8 mouse cellular contexts compared by ENCODE assay signal in genomic region chr13:35905378-35905777, GRCm38 (mm10). TPM values are rescaled to one million over a fixed set of nuclear protein-coding genes. Genes with fewer than 3 reads are reported as not detected.
DNase-seq lines count a peak whose midpoint lies in the region; ATAC-seq and TF ChIP-seq lines count a peak whose summit lies in the region.

No protein-coding gene starts in this region.

- peak overlapping the region; percentile 54 for H3K4me3 ChIP-seq in liver, adult 2 months (ENCODE audit: insufficient read depth, low read depth, low read length)
- peak overlapping the region; percentile 55 for H3K4me3 ChIP-seq in embryonic facial prominence, embryonic 11.5 days (ENCODE audit: low read depth, low read length)
- peak overlapping the region; percentile 58 for H3K4me3 ChIP-seq in hindbrain, embryonic 11.5 days (ENCODE audit: low read depth, low read length)
- peak overlapping the region; percentile 71 for H3K4me3 ChIP-seq in liver, postnatal 0 days (ENCODE audit: low read depth, low read length)

- H3K9me3 ChIP-seq in embryonic facial prominence, embryonic 11.5 days (replicated peaks; ENCODE audit: control insufficient read depth, low read length): no peaks in the 10 kb centered on the region
- H3K9me3 ChIP-seq in hindbrain, embryonic 11.5 days (ENCODE audit: control insufficient read depth, low read length): no peaks in the 10 kb centered on the region
- no peaks in the 10 kb centered on the region for H3K9me3 ChIP-seq in liver, postnatal 0 days (ENCODE audit: low read length)

- no peak for ATAC-seq in embryonic facial prominence, embryonic 11.5 days (replicated peaks; ENCODE audit: insufficient number of reproducible peaks, low FRiP score, low TSS enrichment, low read depth)
- ATAC-seq in hindbrain, embryonic 11.5 days (ENCODE audit: low FRiP score): no peak
- ATAC-seq in liver, postnatal 0 days: no peak

- WGBS in liver, adult 2 months: under 1% methylated on average over 13 of the region's 13 CpGs
- 3% methylated on average over 13 of the region's 13 CpGs for WGBS in embryonic facial prominence, embryonic 11.5 days
- 3% methylated on average over 13 of the region's 13 CpGs for WGBS in hindbrain, embryonic 11.5 days
- WGBS in liver, postnatal 0 days (ENCODE audit: insufficient replicate concordance): under 1% methylated on average over 13 of the region's 13 CpGs

- H3K9ac ChIP-seq in liver, adult 2 months (ENCODE audit: low read depth, low read length): peak overlapping the region; percentile 59; the same call in 1 of the 2 replicates
- peak overlapping the region; percentile 64 for H3K9ac ChIP-seq in embryonic facial prominence, embryonic 11.5 days (replicated peaks; ENCODE audit: low read length)
- peak overlapping the region; percentile 21; the same call in 1 of the 2 replicates for H3K9ac ChIP-seq in hindbrain, embryonic 11.5 days (ENCODE audit: low read depth, low read length)
- H3K9ac ChIP-seq in liver, postnatal 0 days (replicated peaks): peak overlapping the region; percentile 52

- no peaks in the 10 kb centered on the region for H3K79me2 ChIP-seq in liver, adult 2 months (ENCODE audit: control insufficient read depth, insufficient read depth, low read length)

- no peak for DNase-seq in liver, adult 2 months (ENCODE audit: extremely low read depth, low read depth, low spot score)
- DNase-seq in liver: no peak
- peak; percentile 28 for DNase-seq in embryonic facial prominence, embryonic 11.5 days (ENCODE audit: low spot score)
- DNase-seq in hindbrain, embryonic 11.5 days (ENCODE audit: low spot score): no peak
- DNase-seq in liver, postnatal 0 days: peak; percentile 19
- DNase-seq in urinary bladder, postnatal 36 days (ENCODE audit: low spot score in 2 of 2): no peak
- no peak for DNase-seq in adrenal gland, adult 8-10 months
- DNase-seq in right cerebral cortex, postnatal 25 days: no peak

- H3K4me2 ChIP-seq in embryonic facial prominence, embryonic 11.5 days (ENCODE audit: low read depth, low read length): peak overlapping the region; percentile 57
- peak overlapping the region; percentile 32 for H3K4me2 ChIP-seq in hindbrain, embryonic 11.5 days (replicated peaks; ENCODE audit: low read depth, low read length)
- peak overlapping the region; percentile 84 for H3K4me2 ChIP-seq in liver, postnatal 0 days (ENCODE audit: low read depth, low read length)

- no peak for TF ChIP-seq EP300 in liver, postnatal 0 days (IDR thresholded peaks at IDR 0.05; ENCODE audit: low read depth)

- TF ChIP-seq CTCF in liver, adult 2 months (IDR thresholded peaks at IDR 0.05; ENCODE audit: low read depth, low read length): no peak
- no peak for TF ChIP-seq CTCF in liver, postnatal 0 days (IDR thresholded peaks at IDR 0.05; ENCODE audit: low read depth)

- peaks cover 2% of the 10 kb centered on the region; the same call in 1 of the 2 replicates for H3K36me3 ChIP-seq in liver, adult 2 months (ENCODE audit: control insufficient read depth, insufficient read depth, low read length)
- H3K36me3 ChIP-seq in embryonic facial prominence, embryonic 11.5 days (replicated peaks; ENCODE audit: control insufficient read depth, insufficient read depth, low read depth, low read length): no peaks in the 10 kb centered on the region
- no peaks in the 10 kb centered on the region for H3K36me3 ChIP-seq in hindbrain, embryonic 11.5 days (ENCODE audit: control insufficient read depth, insufficient read depth, low read length)
- H3K36me3 ChIP-seq in liver, postnatal 0 days (replicated peaks; ENCODE audit: insufficient read depth, low read length): no peaks in the 10 kb centered on the region

- H3K27me3 ChIP-seq in liver, adult 2 months (ENCODE audit: control insufficient read depth, insufficient read depth, low read length): no peaks in the 10 kb centered on the region
- no peaks in the 10 kb centered on the region for H3K27me3 ChIP-seq in embryonic facial prominence, embryonic 11.5 days (ENCODE audit: control insufficient read depth, insufficient read depth, low read length)
- no peaks in the 10 kb centered on the region for H3K27me3 ChIP-seq in hindbrain, embryonic 11.5 days (ENCODE audit: control insufficient read depth, insufficient read depth, low read length)
- H3K27me3 ChIP-seq in liver, postnatal 0 days (ENCODE audit: insufficient read depth, low read length): no peaks in the 10 kb centered on the region

- TF ChIP-seq POLR2A in liver, adult 2 months (IDR thresholded peaks at IDR 0.05; ENCODE audit: extremely low read depth, insufficient read depth, low read length): no peak

- H3K27ac ChIP-seq in liver, adult 2 months (replicated peaks; ENCODE audit: insufficient read depth, low read depth, low read length): no peak overlapping the region
- H3K27ac ChIP-seq in embryonic facial prominence, embryonic 11.5 days (replicated peaks; ENCODE audit: low read depth, low read length): no peak overlapping the region
- H3K27ac ChIP-seq in hindbrain, embryonic 11.5 days (ENCODE audit: low read depth, low read length): no peak overlapping the region
- H3K27ac ChIP-seq in liver, postnatal 0 days (ENCODE audit: low read depth): no peak overlapping the region

- no peaks in the 10 kb centered on the region for H3K4me1 ChIP-seq in liver, adult 2 months (ENCODE audit: control insufficient read depth, insufficient read depth, low read length)
- no peaks in the 10 kb centered on the region for H3K4me1 ChIP-seq in embryonic facial prominence, embryonic 11.5 days (ENCODE audit: control insufficient read depth, insufficient read depth, low read length)
- H3K4me1 ChIP-seq in hindbrain, embryonic 11.5 days (replicated peaks; ENCODE audit: control insufficient read depth, insufficient read depth, low read length): no peaks in the 10 kb centered on the region
- peaks cover 3% of the 10 kb centered on the region; the same call in 1 of the 2 replicates for H3K4me1 ChIP-seq in liver, postnatal 0 days (ENCODE audit: insufficient read depth)

RNA-seq across cellular contexts. Expression of gene Rpp40, which starts 0.8 kb away (rescaled TPM):
- 10.0 and 10.1 TPM in 2 replicates for total RNA-seq in liver, adult 2 months (2014; rRNA removed)
- 4.4 and 5.3 TPM in 2 replicates for polyA plus RNA-seq in liver, adult 2 months (2012; rRNA removed)
- polyA plus RNA-seq in embryonic facial prominence, embryonic 11.5 days (2014; fragmentation: Nextera tagmentation; extraction: Ambion mirVana): 30.6 and 31.6 TPM in 2 replicates
- 19.4 and 22.5 TPM in 2 replicates for polyA plus RNA-seq in hindbrain, embryonic 11.5 days (2014; fragmentation: Nextera tagmentation; extraction: Ambion mirVana)
- 7.8 and 11.3 TPM in 2 replicates for polyA plus RNA-seq in liver, postnatal 0 days (2015; fragmentation: Nextera tagmentation; extraction: Ambion mirVana)
- 10 to 100 TPM; 13.0 to 17.8 (median 15.7) TPM for total RNA-seq in adrenal gland, adult 8-10 months (2022)

RNA-seq across cellular contexts. Expression of gene Ppp1r3g, which starts 53.3 kb away (rescaled TPM):
- total RNA-seq in liver, adult 2 months (2014; rRNA removed): 4.7 and 7.6 TPM in 2 replicates
- polyA plus RNA-seq in liver, adult 2 months (2012; rRNA removed): 0.22 TPM in 1 of 2 replicates, not detected in the other
- 0.67 and 0.87 TPM in 2 replicates for polyA plus RNA-seq in embryonic facial prominence, embryonic 11.5 days (2014; fragmentation: Nextera tagmentation; extraction: Ambion mirVana)
- 0.76 and 0.82 TPM in 2 replicates for polyA plus RNA-seq in hindbrain, embryonic 11.5 days (2014; fragmentation: Nextera tagmentation; extraction: Ambion mirVana)
- 2.2 and 4.3 TPM in 2 replicates for polyA plus RNA-seq in liver, postnatal 0 days (2015; fragmentation: Nextera tagmentation; extraction: Ambion mirVana)
- under 1 TPM; 0.19 to 0.43 (median 0.29) TPM for total RNA-seq in adrenal gland, adult 8-10 months (2022)

Comparison
In these comparisons a context has a peak if more than half of its experiments do, and no peak if none do; other contexts are left out.
1. DNase-seq: peak in embryonic facial prominence, embryonic 11.5 days (single experiment) and liver, postnatal 0 days (single experiment); none in liver, adult 2 months (single experiment), liver (single experiment), hindbrain, embryonic 11.5 days (single experiment), urinary bladder, postnatal 36 days (0 of 2), adrenal gland, adult 8-10 months (single experiment) and right cerebral cortex, postnatal 25 days (single experiment).
2. H3K4me2 ChIP-seq: peak in every context shown above with its lines; median percentile 84 in liver, postnatal 0 days; 57 in embryonic facial prominence, embryonic 11.5 days; 32 in hindbrain, embryonic 11.5 days.
3. Peak in every context shown above with its lines, with median percentiles within 50 percentile points of each other: H3K4me3 ChIP-seq and H3K9ac ChIP-seq.